Mouse (Mus musculus) liver, embryonic 11.5 days (tissue): ENCODE data around the gene Gm10271. TPM values are rescaled to one million over a fixed set of nuclear protein-coding genes. Genes with fewer than 3 reads are reported as not detected.

Source experiments
- ATAC-seq: fragments of 200-750 bp; cut with Nextera tagmentation; replicated peaks from 2 replicates; pipeline ENCODE4 v1.8.0; 2017; ENCODE audit warnings: moderate number of reproducible peaks, mild to moderate bottlenecking, moderate TSS enrichment, moderate library complexity; ENCODE audit not compliant: low FRiP score
- DNase-seq: peaks from one replicate; pipeline ENCODE4 v3.0.0-alpha.2; 2017; ENCODE audit warnings: low spot score
- H3K27ac ChIP-seq: fragments of 300-500 bp; sonication (generic); 2 replicates; pipeline ENCODE4 v1.5.1; 2014; ENCODE audit warnings: mild to moderate bottlenecking, low read depth, low read length, control low read depth
- H3K27me3 ChIP-seq: fragments of 300-500 bp; sonication (generic); replicated peaks from 2 replicates; pipeline ENCODE4 v1.6.1; 2014; ENCODE audit warnings: low read length, mixed read lengths; ENCODE audit not compliant: control insufficient read depth, insufficient read depth
- H3K36me3 ChIP-seq: fragments of 300-500 bp; sonication (generic); 2 replicates; pipeline ENCODE4 v1.6.1; 2014; ENCODE audit warnings: mild to moderate bottlenecking, low read length, moderate library complexity, mixed read lengths; ENCODE audit not compliant: control insufficient read depth, insufficient read depth
- H3K4me1 ChIP-seq: fragments of 300-500 bp; sonication (generic); replicated peaks from 2 replicates; pipeline ENCODE4 v1.6.1; 2014; ENCODE audit warnings: low read length, mixed read lengths; ENCODE audit not compliant: control insufficient read depth, insufficient read depth
- H3K4me2 ChIP-seq: fragments of 300-500 bp; sonication (generic); 2 replicates; pipeline ENCODE4 v1.6.1; 2014; ENCODE audit warnings: mild to moderate bottlenecking, control low read depth, moderate library complexity
- H3K4me3 ChIP-seq: fragments of 300-500 bp; sonication (generic); 2 replicates; pipeline ENCODE4 v1.5.1; 2014; ENCODE audit warnings: low read depth, low read length, control low read depth
- H3K9ac ChIP-seq: fragments of 300-500 bp; sonication (generic); 2 replicates; pipeline ENCODE4 v1.6.1; 2014; ENCODE audit warnings: low read depth, low read length, control low read depth
- H3K9me3 ChIP-seq: fragments of 300-500 bp; sonication (generic); 2 replicates; pipeline ENCODE4 v1.6.1; 2016; ENCODE audit warnings: low read length, inconsistent platforms, mixed read lengths; ENCODE audit not compliant: control insufficient read depth
- WGBS: fragments of 180-500 bp; shearing (Covaris S2); extraction: QIAGEN DNeasy Blood & Tissue Kit; methylation state at CpG from one replicate; pipeline ENCODE4 v1.1.7; 2014; 5-methylcytosine and 5-hydroxymethylcytosine counted together
- polyA plus RNA-seq: library from polyadenylated mRNA; unstranded; fragments of >200 nt; fragmentation: Nextera tagmentation; extraction: Ambion mirVana; gene quantifications from 2 replicates; pipeline ENCODE4 v1.2.1, GENCODE M21; 2014

The Gm10271 gene
- polyA plus RNA-seq, 1 experiment from 2014 or later: not detected

GRCm38 (mm10) chr10:116908901-116909642 lies 63.3 kb downstream of the Gm10271 start:
- H3K27me3 ChIP-seq: no peaks in the 10 kb centered on the region
- peak; percentile 53 for DNase-seq
- no peaks in the 10 kb centered on the region for H3K9me3 ChIP-seq
- 39% methylated on average over 15 of the region's 15 CpGs for WGBS
- ATAC-seq: peak; percentile 99
- peak overlapping the region; percentile 79 for H3K27ac ChIP-seq
- H3K4me3 ChIP-seq: peak overlapping the region; percentile 4; the same call in 1 of the 2 replicates
- peaks cover 9% of the 10 kb centered on the region; the same call in 1 of the 2 replicates for H3K4me1 ChIP-seq
- H3K4me2 ChIP-seq: peak overlapping the region; percentile 46
- peaks cover 13% of the 10 kb centered on the region; the same call in 1 of the 2 replicates for H3K36me3 ChIP-seq
- H3K9ac ChIP-seq: peak overlapping the region; percentile 7; the same call in 1 of the 2 replicates

Other genes with a start within 250 kb of the Gm10271 start
- gene Myrfl, start 75.7 kb downstream of the Gm10271 start, polyA plus RNA-seq: 0.08 and 0.16 TPM in 2 replicates
- gene Rab3ip, start 21.8 kb downstream of the Gm10271 start, polyA plus RNA-seq: 16.2 and 17.1 TPM in 2 replicates
- gene Best3, start 13.7 kb upstream of the Gm10271 start, polyA plus RNA-seq: 0.06 TPM in 1 of 2 replicates, not detected in the other
- 0.21 and 0.23 TPM in 2 replicates for gene Lrrc10, start 72.7 kb upstream of the Gm10271 start, polyA plus RNA-seq
- gene Cct2, start 91.2 kb upstream of the Gm10271 start, polyA plus RNA-seq: 414 and 416 TPM in 2 replicates
- 21.3 and 23.5 TPM in 2 replicates for gene Frs2, start 175.9 kb upstream of the Gm10271 start, polyA plus RNA-seq